8 mouse cellular contexts compared by ENCODE assay signal in the genomic region with DNA sequence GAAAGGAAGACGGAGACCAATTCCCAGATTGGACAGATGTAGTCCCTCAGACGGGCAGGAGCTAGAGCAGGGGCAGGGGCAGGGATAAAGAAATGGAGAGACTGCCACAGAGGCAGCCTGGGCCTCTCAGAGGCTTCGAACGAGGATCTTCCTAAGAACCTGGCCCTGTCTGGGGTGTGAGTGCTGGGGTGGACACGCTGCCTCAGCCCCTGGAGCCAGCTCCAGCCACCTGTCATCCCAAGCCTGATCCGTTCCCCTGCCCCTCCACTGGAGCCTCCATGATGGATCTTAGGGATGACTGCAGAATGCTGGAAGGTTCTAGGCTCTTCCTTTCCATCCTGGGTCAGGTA. TPM values are rescaled to one million over a fixed set of nuclear protein-coding genes. Genes with fewer than 3 reads are reported as not detected.
DNase-seq lines count a peak whose midpoint lies in the region; ATAC-seq and TF ChIP-seq lines count a peak whose summit lies in the region.

No protein-coding gene starts in this region.

- ATAC-seq in liver, embryonic 11.5 days (replicated peaks; ENCODE audit: low FRiP score), result no peak
- no peak for ATAC-seq in liver, embryonic 12.5 days
- no peak for ATAC-seq in forebrain, embryonic 12.5 days (ENCODE audit: low FRiP score)
- ATAC-seq in hindbrain, postnatal 0 days, result no peak
- no peak for ATAC-seq in neural tube, embryonic 13.5 days (ENCODE audit: low read depth)
- no peak for ATAC-seq in megakaryocyte-erythroid progenitor cell, adult 5-6 weeks (replicated peaks; ENCODE audit: low FRiP score, low TSS enrichment, poor library complexity, severe bottlenecking)

- H3K27ac ChIP-seq in liver, embryonic 11.5 days (ENCODE audit: low read depth, low read length), result peak overlapping the region; percentile 29; the same call in 1 of the 2 replicates
- no peak overlapping the region for H3K27ac ChIP-seq in liver, embryonic 12.5 days
- peak overlapping the region; percentile 99 for H3K27ac ChIP-seq in forebrain, embryonic 12.5 days
- H3K27ac ChIP-seq in hindbrain, postnatal 0 days, result peak overlapping the region; percentile 89
- peak overlapping the region; percentile 96 for H3K27ac ChIP-seq in neural tube, embryonic 13.5 days (replicated peaks)

- peaks cover 48% of the 10 kb centered on the region for H3K4me1 ChIP-seq in liver, embryonic 11.5 days (replicated peaks; ENCODE audit: control insufficient read depth, insufficient read depth, low read length)
- peaks cover 53% of the 10 kb centered on the region for H3K4me1 ChIP-seq in liver, embryonic 12.5 days
- H3K4me1 ChIP-seq in forebrain, embryonic 12.5 days, result peaks cover 85% of the 10 kb centered on the region
- H3K4me1 ChIP-seq in hindbrain, postnatal 0 days (ENCODE audit: insufficient read depth, low read length), result peaks cover 43% of the 10 kb centered on the region
- H3K4me1 ChIP-seq in neural tube, embryonic 13.5 days (replicated peaks), result peaks cover 99% of the 10 kb centered on the region

- no peaks in the 10 kb centered on the region for H3K36me3 ChIP-seq in liver, embryonic 11.5 days (ENCODE audit: control insufficient read depth, insufficient read depth, low read length)
- H3K36me3 ChIP-seq in liver, embryonic 12.5 days, result no peaks in the 10 kb centered on the region
- no peaks in the 10 kb centered on the region for H3K36me3 ChIP-seq in forebrain, embryonic 12.5 days (replicated peaks)
- no peaks in the 10 kb centered on the region for H3K36me3 ChIP-seq in hindbrain, postnatal 0 days (ENCODE audit: insufficient read depth, low read length)
- H3K36me3 ChIP-seq in neural tube, embryonic 13.5 days, result no peaks in the 10 kb centered on the region

- TF ChIP-seq CTCF in hindbrain, postnatal 0 days (IDR thresholded peaks at IDR 0.05; ENCODE audit: low read depth), result no peak

- 53% methylated on average over 6 of the region's 6 CpGs for WGBS in liver, embryonic 11.5 days
- WGBS in liver, embryonic 12.5 days (ENCODE audit: insufficient replicate concordance), result 43% methylated on average over 6 of the region's 6 CpGs
- WGBS in forebrain, embryonic 12.5 days, result 41% methylated on average over 6 of the region's 6 CpGs
- WGBS in hindbrain, postnatal 0 days, result 31% methylated on average over 6 of the region's 6 CpGs
- 42% methylated on average over 6 of the region's 6 CpGs for WGBS in neural tube, embryonic 13.5 days

- DNase-seq in liver, embryonic 11.5 days (ENCODE audit: low spot score), result no peak
- DNase-seq in hindbrain, postnatal 0 days (ENCODE audit: low spot score), result no peak
- DNase-seq in spleen, postnatal 4 days (ENCODE audit: low spot score in 2 of 2), result no peak
- DNase-seq in embryo, embryonic 10 days (ENCODE audit: low spot score), result no peak

- no peaks in the 10 kb centered on the region for H3K27me3 ChIP-seq in liver, embryonic 11.5 days (replicated peaks; ENCODE audit: control insufficient read depth, insufficient read depth, low read length)
- H3K27me3 ChIP-seq in liver, embryonic 12.5 days (replicated peaks), result peaks cover 41% of the 10 kb centered on the region
- H3K27me3 ChIP-seq in forebrain, embryonic 12.5 days, result no peaks in the 10 kb centered on the region
- H3K27me3 ChIP-seq in hindbrain, postnatal 0 days (ENCODE audit: insufficient read depth, low read length), result no peaks in the 10 kb centered on the region
- H3K27me3 ChIP-seq in neural tube, embryonic 13.5 days, result no peaks in the 10 kb centered on the region

- no peaks in the 10 kb centered on the region for H3K9me3 ChIP-seq in liver, embryonic 11.5 days (ENCODE audit: control insufficient read depth, low read length)
- no peaks in the 10 kb centered on the region for H3K9me3 ChIP-seq in liver, embryonic 12.5 days (replicated peaks)
- H3K9me3 ChIP-seq in forebrain, embryonic 12.5 days, result no peaks in the 10 kb centered on the region
- H3K9me3 ChIP-seq in hindbrain, postnatal 0 days (ENCODE audit: low read length), result no peaks in the 10 kb centered on the region
- no peaks in the 10 kb centered on the region for H3K9me3 ChIP-seq in neural tube, embryonic 13.5 days

- no peak overlapping the region for H3K4me3 ChIP-seq in liver, embryonic 11.5 days (ENCODE audit: low read depth, low read length)
- H3K4me3 ChIP-seq in liver, embryonic 12.5 days, result no peak overlapping the region
- H3K4me3 ChIP-seq in forebrain, embryonic 12.5 days (replicated peaks), result no peak overlapping the region
- no peak overlapping the region for H3K4me3 ChIP-seq in hindbrain, postnatal 0 days (ENCODE audit: low read length)
- no peak overlapping the region for H3K4me3 ChIP-seq in neural tube, embryonic 13.5 days

- H3K4me2 ChIP-seq in liver, embryonic 11.5 days, result no peak overlapping the region
- no peak overlapping the region for H3K4me2 ChIP-seq in liver, embryonic 12.5 days
- 0 out of 2 replicates have a peak overlapping the region, but pooled peaks have one; percentile 45 for H3K4me2 ChIP-seq in forebrain, embryonic 12.5 days
- no peak overlapping the region for H3K4me2 ChIP-seq in hindbrain, postnatal 0 days (ENCODE audit: low read depth, low read length)
- no peak overlapping the region for H3K4me2 ChIP-seq in neural tube, embryonic 13.5 days

- no peak overlapping the region for H3K9ac ChIP-seq in liver, embryonic 11.5 days (ENCODE audit: low read depth, low read length)
- H3K9ac ChIP-seq in liver, embryonic 12.5 days, result no peak overlapping the region
- H3K9ac ChIP-seq in forebrain, embryonic 12.5 days, result peak overlapping the region; percentile 53
- 0 out of 2 replicates have a peak overlapping the region, but pooled peaks have one; percentile 30 for H3K9ac ChIP-seq in hindbrain, postnatal 0 days (replicated peaks; ENCODE audit: low read length)
- H3K9ac ChIP-seq in neural tube, embryonic 13.5 days, result peak overlapping the region; percentile 62

RNA-seq across cellular contexts. Expression of a gene that starts 20.2 kb away (rescaled TPM):
- polyA plus RNA-seq in liver, embryonic 11.5 days (2014; fragmentation: Nextera tagmentation; extraction: Ambion mirVana), result 5.3 and 6.9 TPM in 2 replicates
- polyA plus RNA-seq in liver, embryonic 12.5 days (2016; fragmentation: Nextera tagmentation; extraction: Ambion mirVana), result 3.4 and 4.6 TPM in 2 replicates
- 41.1 and 42.5 TPM in 2 replicates for polyA plus RNA-seq in forebrain, embryonic 12.5 days (2016; fragmentation: Nextera tagmentation; extraction: Ambion mirVana)
- 33.6 and 44.6 TPM in 2 replicates for total RNA-seq in hindbrain, postnatal 0 days (2014; rRNA removed)
- 35.8 and 40.9 TPM in 2 replicates for polyA plus RNA-seq in hindbrain, postnatal 0 days (2015; fragmentation: Nextera tagmentation; extraction: Ambion mirVana)
- polyA plus RNA-seq in neural tube, embryonic 13.5 days (2015; fragmentation: Nextera tagmentation; extraction: Ambion mirVana), result 51.3 and 59.1 TPM in 2 replicates
- total RNA-seq in megakaryocyte-erythroid progenitor cell, adult 5-6 weeks (2014; fragmentation: Nextera tagmentation), result 1.7 and 2.3 TPM in 2 replicates
- 0.19 and 2.8 TPM in 2 replicates for total RNA-seq in megakaryocyte-erythroid progenitor cell, adult 5-6 weeks (2017)

RNA-seq across cellular contexts. Expression of a gene that starts 50.0 kb away (rescaled TPM):
- 21.7 and 24.0 TPM in 2 replicates for polyA plus RNA-seq in liver, embryonic 11.5 days (2014; fragmentation: Nextera tagmentation; extraction: Ambion mirVana)
- polyA plus RNA-seq in liver, embryonic 12.5 days (2016; fragmentation: Nextera tagmentation; extraction: Ambion mirVana), result 14.6 TPM in 2 replicates
- polyA plus RNA-seq in forebrain, embryonic 12.5 days (2016; fragmentation: Nextera tagmentation; extraction: Ambion mirVana), result 84.8 and 91.5 TPM in 2 replicates
- 32.7 and 33.5 TPM in 2 replicates for total RNA-seq in hindbrain, postnatal 0 days (2014; rRNA removed)
- polyA plus RNA-seq in hindbrain, postnatal 0 days (2015; fragmentation: Nextera tagmentation; extraction: Ambion mirVana), result 29.2 and 31.9 TPM in 2 replicates
- 53.9 and 62.8 TPM in 2 replicates for polyA plus RNA-seq in neural tube, embryonic 13.5 days (2015; fragmentation: Nextera tagmentation; extraction: Ambion mirVana)
- total RNA-seq in megakaryocyte-erythroid progenitor cell, adult 5-6 weeks (2014; fragmentation: Nextera tagmentation), result 30.9 and 35.9 TPM in 2 replicates
- total RNA-seq in megakaryocyte-erythroid progenitor cell, adult 5-6 weeks (2017), result 14.2 and 24.7 TPM in 2 replicates

Comparison
In these comparisons a context has a peak if more than half of its experiments do, and no peak if none do; other contexts are left out.
1. H3K9ac ChIP-seq: peak in forebrain, embryonic 12.5 days (single experiment), hindbrain, postnatal 0 days (single experiment) and neural tube, embryonic 13.5 days (single experiment); none in liver, embryonic 11.5 days (single experiment) and liver, embryonic 12.5 days (single experiment).